Mouse (Mus musculus): ENCODE measurements around the gene Tbl1xr1. TPM values are rescaled to one million over a fixed set of nuclear protein-coding genes. Genes with fewer than 3 reads are reported as not detected.
A peak's percentile ranks its signal among the peaks of the same experiment; 100 is the strongest.

Tbl1xr1 gene
- polyA plus RNA-seq, 1 experiment from 2014 or later, result 16.2 TPM

- Histone ChIP-seq H3K27ac (no peak overlapping the region), H3K4me2 (no peak overlapping the region), H3K36me3 (replicated peaks) (no peaks in the 10 kb centered on the region), H3K9me3 (no peaks in the 10 kb centered on the region; the same call in 1 of the 2 replicates), H3K9ac (no peak overlapping the region), H3K27me3 (replicated peaks) (no peaks in the 10 kb centered on the region), H3K4me1 (no peaks in the 10 kb centered on the region), H3K4me3 (no peak overlapping the region)
- WGBS, result 90% methylated on average over 3 of the region's 3 CpGs
- no peak for ATAC-seq (replicated peaks)
Measured at GRCm38 (mm10) chr3:22154522-22154921, 78.1 kb downstream of the Tbl1xr1 start.

- Histone ChIP-seq H3K27ac (no peak overlapping the region), H3K9me3 (no peaks in the 10 kb centered on the region; the same call in 1 of the 2 replicates), H3K9ac (no peak overlapping the region), H3K4me3 (no peak overlapping the region), H3K4me1 (no peaks in the 10 kb centered on the region), H3K4me2 (no peak overlapping the region), H3K27me3 (replicated peaks) (no peaks in the 10 kb centered on the region), H3K36me3 (replicated peaks) (no peaks in the 10 kb centered on the region)
- 57% methylated on average over 2 of the region's 2 CpGs for WGBS
- no peak for ATAC-seq (replicated peaks)
Measured at GRCm38 (mm10) chr3:22156397-22156796, 79.9 kb downstream of the Tbl1xr1 start.

- no peaks in the 10 kb centered on the region for H3K36me3 ChIP-seq (replicated peaks)
- H3K9me3 ChIP-seq, result no peaks in the 10 kb centered on the region
- no peak overlapping the region for H3K4me2 ChIP-seq
- H3K27ac ChIP-seq, result no peak overlapping the region
- no peak for ATAC-seq (replicated peaks)
- no peak overlapping the region for H3K4me3 ChIP-seq
- H3K27me3 ChIP-seq (replicated peaks), result no peaks in the 10 kb centered on the region
- no peak overlapping the region for H3K9ac ChIP-seq
- 99% methylated on average over 3 of the region's 3 CpGs for WGBS
- H3K4me1 ChIP-seq, result no peaks in the 10 kb centered on the region
Measured at GRCm38 (mm10) chr3:22162948-22163347, 86.5 kb downstream of the Tbl1xr1 start.

- Histone ChIP-seq H3K4me2 (no peak overlapping the region), H3K27ac (no peak overlapping the region), H3K9ac (no peak overlapping the region), H3K27me3 (replicated peaks) (no peaks in the 10 kb centered on the region), H3K36me3 (replicated peaks) (no peaks in the 10 kb centered on the region), H3K4me3 (no peak overlapping the region), H3K9me3 (no peaks in the 10 kb centered on the region), H3K4me1 (no peaks in the 10 kb centered on the region)
- no peak for ATAC-seq (replicated peaks)
- WGBS, result 97% methylated on average over 2 of the region's 2 CpGs
Measured at GRCm38 (mm10) chr3:22167856-22168255, 91.4 kb downstream of the Tbl1xr1 start.

GRCm38 (mm10) chr3:22168432-22168831 lies 92.0 kb downstream of the Tbl1xr1 start:
- no peak overlapping the region for H3K4me3 ChIP-seq

GRCm38 (mm10) chr3:22171526-22171925 lies 95.1 kb downstream of the Tbl1xr1 start:
- no peak overlapping the region for H3K4me3 ChIP-seq
- H3K27ac ChIP-seq, result no peak overlapping the region
- no peak overlapping the region for H3K9ac ChIP-seq
- ATAC-seq (replicated peaks), result no peak
- H3K4me2 ChIP-seq, result no peak overlapping the region
- WGBS, result 91% methylated on average over 8 of the region's 8 CpGs
- H3K4me1 ChIP-seq, result no peaks in the 10 kb centered on the region
- H3K27me3 ChIP-seq (replicated peaks), result no peaks in the 10 kb centered on the region
- no peaks in the 10 kb centered on the region for H3K9me3 ChIP-seq
- no peaks in the 10 kb centered on the region for H3K36me3 ChIP-seq (replicated peaks)

More at GRCm38 (mm10) chr3:22168432-22168831, 92.0 kb downstream of the Tbl1xr1 start:
- no peaks in the 10 kb centered on the region for H3K36me3 ChIP-seq (replicated peaks)
- no peak overlapping the region for H3K9ac ChIP-seq
- no peak overlapping the region for H3K4me2 ChIP-seq
- no peaks in the 10 kb centered on the region for H3K27me3 ChIP-seq (replicated peaks)
- 92% methylated on average over 4 of the region's 4 CpGs for WGBS
- H3K4me1 ChIP-seq, result no peaks in the 10 kb centered on the region
- ATAC-seq (replicated peaks), result no peak
- H3K9me3 ChIP-seq, result no peaks in the 10 kb centered on the region
- no peak overlapping the region for H3K27ac ChIP-seq

GRCm38 (mm10) chr3:22172410-22172809 lies 96.0 kb downstream of the Tbl1xr1 start:
- Histone ChIP-seq H3K4me2 (no peak overlapping the region), H3K9ac (no peak overlapping the region), H3K9me3 (no peaks in the 10 kb centered on the region), H3K27ac (no peak overlapping the region), H3K4me3 (no peak overlapping the region), H3K36me3 (replicated peaks) (no peaks in the 10 kb centered on the region), H3K27me3 (replicated peaks) (no peaks in the 10 kb centered on the region), H3K4me1 (no peaks in the 10 kb centered on the region)
- ATAC-seq (replicated peaks), result no peak
- WGBS, result 58% methylated on average over 2 of the region's 2 CpGs

- no peak overlapping the region for H3K4me2 ChIP-seq
- ATAC-seq (replicated peaks), result 0 out of 2 replicates have a peak, but pooled peaks have one; percentile 12
- no peaks in the 10 kb centered on the region for H3K36me3 ChIP-seq (replicated peaks)
- no peaks in the 10 kb centered on the region for H3K27me3 ChIP-seq (replicated peaks)
- no peak overlapping the region for H3K27ac ChIP-seq
- 88% methylated on average over 5 of the region's 5 CpGs for WGBS
- H3K4me3 ChIP-seq, result no peak overlapping the region
- H3K9ac ChIP-seq, result no peak overlapping the region
- H3K9me3 ChIP-seq, result no peaks in the 10 kb centered on the region
- H3K4me1 ChIP-seq, result no peaks in the 10 kb centered on the region
Measured at GRCm38 (mm10) chr3:22173171-22173570, 96.7 kb downstream of the Tbl1xr1 start.

GRCm38 (mm10) chr3:22174232-22174631 lies 97.8 kb downstream of the Tbl1xr1 start:
- no peak overlapping the region for H3K4me3 ChIP-seq
- WGBS, result 75% methylated on average over 4 of the region's 4 CpGs
- ATAC-seq (replicated peaks), result no peak
- no peaks in the 10 kb centered on the region for H3K27me3 ChIP-seq (replicated peaks)
- H3K4me1 ChIP-seq, result no peaks in the 10 kb centered on the region
- H3K27ac ChIP-seq, result no peak overlapping the region
- no peak overlapping the region for H3K4me2 ChIP-seq
- no peaks in the 10 kb centered on the region for H3K36me3 ChIP-seq (replicated peaks)
- H3K9me3 ChIP-seq, result no peaks in the 10 kb centered on the region
- no peak overlapping the region for H3K9ac ChIP-seq

GRCm38 (mm10) chr3:22180076-22180475 lies 103.6 kb downstream of the Tbl1xr1 start:
- no peaks in the 10 kb centered on the region for H3K4me1 ChIP-seq
- 82% methylated on average over 4 of the region's 4 CpGs for WGBS
- ATAC-seq (replicated peaks), result no peak

GRCm38 (mm10) chr3:22181026-22181425 lies 104.6 kb downstream of the Tbl1xr1 start:
- 95% methylated on average over 2 of the region's 2 CpGs for WGBS
- no peak for ATAC-seq (replicated peaks)

More at GRCm38 (mm10) chr3:22180076-22180475, 103.6 kb downstream of the Tbl1xr1 start:
- Histone ChIP-seq H3K9ac (no peak overlapping the region), H3K9me3 (no peaks in the 10 kb centered on the region), H3K4me3 (no peak overlapping the region), H3K36me3 (replicated peaks) (no peaks in the 10 kb centered on the region), H3K27ac (no peak overlapping the region), H3K27me3 (replicated peaks) (no peaks in the 10 kb centered on the region), H3K4me2 (no peak overlapping the region)

GRCm38 (mm10) chr3:22185265-22185664 lies 108.8 kb downstream of the Tbl1xr1 start:
- Histone ChIP-seq H3K9me3 (no peaks in the 10 kb centered on the region), H3K9ac (no peak overlapping the region), H3K27me3 (replicated peaks) (no peaks in the 10 kb centered on the region), H3K4me2 (no peak overlapping the region), H3K4me3 (no peak overlapping the region), H3K27ac (no peak overlapping the region), H3K4me1 (no peaks in the 10 kb centered on the region), H3K36me3 (replicated peaks) (no peaks in the 10 kb centered on the region; the same call in 1 of the 2 replicates)
- WGBS, result 87% methylated on average over 4 of the region's 4 CpGs
- no peak for ATAC-seq (replicated peaks)

More at GRCm38 (mm10) chr3:22181026-22181425, 104.6 kb downstream of the Tbl1xr1 start:
- no peaks in the 10 kb centered on the region for H3K36me3 ChIP-seq (replicated peaks)
- H3K9me3 ChIP-seq, result no peaks in the 10 kb centered on the region
- H3K4me1 ChIP-seq, result no peaks in the 10 kb centered on the region
- H3K9ac ChIP-seq, result no peak overlapping the region
- no peak overlapping the region for H3K27ac ChIP-seq
- H3K4me2 ChIP-seq, result no peak overlapping the region
- H3K4me3 ChIP-seq, result no peak overlapping the region
- H3K27me3 ChIP-seq (replicated peaks), result no peaks in the 10 kb centered on the region

- Histone ChIP-seq H3K9ac (no peak overlapping the region), H3K27ac (no peak overlapping the region), H3K4me1 (no peaks in the 10 kb centered on the region), H3K4me3 (no peak overlapping the region), H3K36me3 (replicated peaks) (no peaks in the 10 kb centered on the region; the same call in 1 of the 2 replicates), H3K9me3 (no peaks in the 10 kb centered on the region), H3K27me3 (replicated peaks) (no peaks in the 10 kb centered on the region), H3K4me2 (no peak overlapping the region)
- peak; percentile 88 for ATAC-seq (replicated peaks)
Measured at GRCm38 (mm10) chr3:22190498-22190897, 114.0 kb downstream of the Tbl1xr1 start.

Measured in midbrain, embryonic 15.5 days (tissue).